Comparison of ENCODE assay signal across 13 mouse cellular contexts in genomic region chr10:119818381-119818780, GRCm38 (mm10).
DNase-seq lines count a peak whose midpoint lies in the region; ATAC-seq and TF ChIP-seq lines count a peak whose summit lies in the region.
"Had no signal": no experiment of that assay in that cellular context is flagged by ENCODE, and none has a peak within 500 bp of the region (broad histone marks: within the 10 kb centered on the region; RNA-seq: fewer than 3 reads in every experiment).

No protein-coding gene starts in this region.

- H3K9me3 ChIP-seq in heart, embryonic 13.5 days = no peaks in the 10 kb centered on the region
- H3K9me3 ChIP-seq in hindbrain, embryonic 12.5 days (replicated peaks) = no peaks in the 10 kb centered on the region
- no peaks in the 10 kb centered on the region for H3K9me3 ChIP-seq in midbrain, embryonic 16.5 days (replicated peaks; ENCODE audit: control insufficient read depth, low read length, poor library complexity, severe bottlenecking)

- no peak overlapping the region; the same call in 1 of the 2 replicates for H3K9ac ChIP-seq in heart, embryonic 13.5 days
- H3K9ac ChIP-seq in hindbrain, embryonic 12.5 days = 0 out of 2 replicates have a peak overlapping the region, but pooled peaks have one; percentile 9
- H3K9ac ChIP-seq in midbrain, embryonic 16.5 days (ENCODE audit: low read depth, low read length) = no peak overlapping the region

- H3K4me2 ChIP-seq in heart, embryonic 13.5 days = peak overlapping the region; percentile 72; the same call in 1 of the 2 replicates
- H3K4me2 ChIP-seq in hindbrain, embryonic 12.5 days (replicated peaks) = 0 out of 2 replicates have a peak overlapping the region, but pooled peaks have one; percentile 56
- peak overlapping the region; percentile 76 for H3K4me2 ChIP-seq in midbrain, embryonic 16.5 days (ENCODE audit: low read length)

- H3K27me3 ChIP-seq in heart, embryonic 13.5 days (replicated peaks) = no peaks in the 10 kb centered on the region
- no peaks in the 10 kb centered on the region for H3K27me3 ChIP-seq in hindbrain, embryonic 12.5 days
- no peaks in the 10 kb centered on the region for H3K27me3 ChIP-seq in midbrain, embryonic 16.5 days (ENCODE audit: control insufficient read depth, insufficient read depth, low read depth, low read length)

- no peak for DNase-seq in heart, adult 9 months (ENCODE audit: low spot score in 2 of 2)
- peak; percentile 83 for DNase-seq in brain, embryonic 14.5 days (ENCODE audit: low read depth)
- no peak for DNase-seq in Muller cell, postnatal 12 days (ENCODE audit: inconsistent ontology term)
- DNase-seq in spleen, postnatal 14 days (ENCODE audit: low spot score in 2 of 2) = no peak
- DNase-seq in lung, postnatal 10 days = no peak
- DNase-seq: adrenal gland, postnatal 10 days; cerebellum, adult 11-12 months; gastrocnemius, postnatal 25 days; heart, postnatal 14 days had no signal

- H3K4me3 ChIP-seq in heart, embryonic 13.5 days = no peak overlapping the region
- H3K4me3 ChIP-seq in hindbrain, embryonic 12.5 days = no peak overlapping the region
- no peak overlapping the region; the same call in 1 of the 2 replicates for H3K4me3 ChIP-seq in midbrain, embryonic 16.5 days (ENCODE audit: low read depth, low read length)

- H3K27ac ChIP-seq in heart, embryonic 13.5 days (replicated peaks) = no peak overlapping the region
- H3K27ac ChIP-seq in hindbrain, embryonic 12.5 days = peak overlapping the region; percentile 94; the same call in 1 of the 2 replicates
- peak overlapping the region; percentile 93 for H3K27ac ChIP-seq in midbrain, embryonic 16.5 days (ENCODE audit: low read length)
- H3K27ac ChIP-seq: macrophage had no signal

- TF ChIP-seq CTCF in brain, embryonic 14.5 days (IDR thresholded peaks at IDR 0.05; ENCODE audit: borderline replicate concordance, extremely low read depth, insufficient read depth, insufficient read length) = no peak

- no peak for TF ChIP-seq POLR2A in brain, embryonic 14.5 days (IDR thresholded peaks at IDR 0.05; ENCODE audit: borderline replicate concordance, extremely low read depth, insufficient read depth, insufficient read length, poor library complexity, severe bottlenecking)

- H3K36me3 ChIP-seq in heart, embryonic 13.5 days = no peaks in the 10 kb centered on the region
- H3K36me3 ChIP-seq in hindbrain, embryonic 12.5 days = no peaks in the 10 kb centered on the region
- H3K36me3 ChIP-seq in midbrain, embryonic 16.5 days (ENCODE audit: control insufficient read depth, insufficient read depth, low read length) = no peaks in the 10 kb centered on the region

- peaks cover 27% of the 10 kb centered on the region for H3K4me1 ChIP-seq in heart, embryonic 13.5 days
- peaks cover 32% of the 10 kb centered on the region for H3K4me1 ChIP-seq in hindbrain, embryonic 12.5 days
- H3K4me1 ChIP-seq in midbrain, embryonic 16.5 days (ENCODE audit: control insufficient read depth, insufficient read depth, low read length) = peaks cover 27% of the 10 kb centered on the region

- 49% methylated on average over 5 of the region's 5 CpGs for WGBS in heart, embryonic 13.5 days
- 36% methylated on average over 5 of the region's 5 CpGs for WGBS in hindbrain, embryonic 12.5 days
- 16% methylated on average over 5 of the region's 5 CpGs for WGBS in midbrain, embryonic 16.5 days

- ATAC-seq in heart, embryonic 13.5 days (ENCODE audit: extremely low read depth, insufficient number of reproducible peaks, low FRiP score, low TSS enrichment) = no peak
- peak; percentile 66 for ATAC-seq in hindbrain, embryonic 12.5 days (ENCODE audit: low FRiP score)
- peak; percentile 66 for ATAC-seq in midbrain, embryonic 16.5 days
